Mouse (Mus musculus) cerebellum, postnatal 10 days (tissue): Measurements from ENCODE around the gene Gm14305.
"Not testable (repeated sequence)": the region's sequence is repeated elsewhere in the genome, so short reads cannot be mapped to it uniquely, and the experiment has no call there.

Experiments used
- DNase-seq, 2 experiments: peaks; one replicate each; pipeline ENCODE4 v3.0.0; 2021; ENCODE audit warnings: mixed read lengths in 2 of 2

Gene Gm14305

GRCm38 (mm10) chr2:176708051-176708450 lies at the start of gene Gm14305:
Gene Gm14305, plus strand, starts transcription at chr2:176708328.
- not testable (repeated sequence) for DNase-seq

- DNase-seq, result not testable (repeated sequence)
Measured at GRCm38 (mm10) chr2:176670222-176670621, 37.9 kb upstream of the Gm14305 start, which contains the start of gene Zfp973. Gene Zfp973, plus strand, starts transcription at chr2:176670522.
